Mouse (Mus musculus): ENCODE results near the gene Ror2.
"Not testable (repeated sequence)": the region's sequence is repeated elsewhere in the genome, so short reads cannot be mapped to it uniquely, and the experiment has no call there.

Ror2 gene

DNA sequence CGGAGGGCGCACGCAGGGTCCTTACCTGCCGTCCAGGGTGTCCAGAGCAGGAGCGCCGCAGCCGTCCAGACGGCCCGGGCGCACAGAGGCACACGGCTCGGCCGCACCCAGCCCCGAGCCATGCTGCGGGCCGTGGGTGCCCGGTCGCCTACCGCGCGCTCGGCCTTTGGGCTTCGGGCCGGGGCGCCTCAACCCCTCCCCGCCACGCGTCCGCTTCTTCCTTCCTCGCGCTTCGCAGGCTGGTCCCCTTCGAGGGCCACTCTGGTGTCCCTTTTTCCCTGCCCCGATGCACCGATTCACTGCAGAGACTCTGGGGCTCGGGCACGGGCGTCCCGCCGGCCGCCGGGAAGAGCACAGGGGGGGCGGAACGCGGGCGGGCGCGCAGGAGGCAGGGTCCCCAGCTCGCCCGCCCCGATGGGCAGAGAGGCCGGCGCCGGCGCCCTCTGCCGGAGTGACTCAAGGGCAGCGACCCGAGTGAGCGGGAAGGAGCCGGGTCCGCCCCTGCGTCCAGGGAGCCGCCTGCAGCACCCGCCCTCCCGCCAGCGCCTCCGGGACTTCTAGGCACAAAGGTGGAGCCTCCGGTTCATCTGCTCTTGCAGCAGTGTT lies at the start of gene Ror2:
Gene Ror2, minus strand, starts transcription at position 369 of the 606 bp plus-strand sequence.
- peak; percentile 84 for DNase-seq

DNA sequence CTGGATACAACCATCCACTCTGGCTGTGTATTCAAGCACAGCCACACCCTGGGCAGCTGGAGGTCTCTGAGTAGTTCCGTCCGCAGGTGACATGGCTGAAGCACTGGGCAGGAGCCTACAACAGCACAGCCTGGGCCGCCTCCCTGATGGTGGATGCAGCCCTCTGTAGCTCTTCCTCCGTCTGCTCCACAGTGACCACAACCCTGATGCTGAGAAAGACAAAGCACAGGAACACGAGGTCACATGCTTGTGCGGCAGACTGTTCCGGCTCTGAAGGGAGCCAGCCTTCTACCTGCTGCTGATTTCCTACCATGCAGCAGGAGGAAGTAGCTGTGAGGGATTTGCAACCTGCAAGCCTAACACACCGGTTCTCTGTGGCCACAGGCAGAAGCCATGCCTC lies 47.8 kb upstream of the Ror2 start:
- no peak for DNase-seq

DNA sequence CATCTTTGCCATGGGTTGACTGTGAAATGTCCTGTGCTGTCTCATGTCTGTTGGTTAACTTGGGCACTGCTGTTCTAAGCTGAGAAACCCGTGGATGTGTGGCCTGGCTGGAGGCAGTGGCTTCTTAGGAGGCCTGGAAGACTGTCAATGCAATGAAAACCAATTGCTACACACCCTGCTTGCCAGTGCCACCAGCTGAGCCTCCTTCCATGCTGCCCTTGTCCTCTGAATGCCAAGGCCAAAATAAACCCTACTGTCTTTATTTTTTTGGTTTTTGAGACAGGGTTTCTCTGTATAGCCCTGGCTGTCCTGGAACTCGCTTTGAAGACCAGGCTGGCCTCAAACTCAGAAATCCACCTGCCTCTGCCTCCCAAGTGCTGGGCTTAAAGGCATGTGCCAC lies 44.3 kb upstream of the Ror2 start:
- DNase-seq: no peak

DNA sequence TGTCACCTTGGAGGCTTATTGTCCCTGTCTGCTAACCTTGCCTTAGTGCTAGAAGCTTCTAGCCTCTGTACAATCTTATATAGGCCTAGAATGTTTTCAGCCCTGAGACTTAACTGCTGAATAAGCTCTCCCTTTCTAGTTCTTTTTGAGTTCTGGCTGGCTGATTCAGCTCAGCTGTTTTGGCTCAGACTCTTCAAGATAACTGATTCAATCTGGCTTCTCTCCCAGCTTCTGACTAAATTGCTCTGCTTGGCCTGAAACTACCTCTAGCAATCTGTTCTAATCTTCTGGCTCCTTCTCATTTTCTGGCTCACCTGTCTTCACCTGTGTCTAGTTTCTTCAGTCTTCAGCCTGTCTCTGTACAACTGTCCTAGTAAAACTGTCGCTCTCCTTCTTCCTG lies 39.6 kb upstream of the Ror2 start:
- no peak for DNase-seq

DNA sequence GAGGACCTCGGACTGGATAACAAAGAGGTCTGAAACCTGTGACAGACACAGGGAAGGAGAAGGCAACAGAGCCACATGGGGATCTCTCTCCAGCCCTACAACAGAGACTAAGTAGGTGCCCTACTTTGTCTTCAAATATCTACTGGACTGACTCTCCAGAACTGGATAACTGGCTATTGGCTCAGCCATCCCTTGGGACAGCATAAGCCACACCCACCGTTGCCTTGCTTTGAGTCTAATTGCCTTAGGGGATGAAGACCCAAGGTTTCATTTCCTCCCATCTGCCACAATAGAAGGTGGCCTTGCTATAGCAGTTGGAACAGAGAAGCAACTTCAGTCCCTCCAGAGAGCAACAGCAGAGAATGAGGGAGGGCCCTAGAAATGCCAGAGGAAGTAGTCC lies 37.7 kb upstream of the Ror2 start:
- DNase-seq: no peak

GRCm38 (mm10) chr13:53320899-53321298 lies 35.0 kb upstream of the Ror2 start:
- no peak for DNase-seq

DNA sequence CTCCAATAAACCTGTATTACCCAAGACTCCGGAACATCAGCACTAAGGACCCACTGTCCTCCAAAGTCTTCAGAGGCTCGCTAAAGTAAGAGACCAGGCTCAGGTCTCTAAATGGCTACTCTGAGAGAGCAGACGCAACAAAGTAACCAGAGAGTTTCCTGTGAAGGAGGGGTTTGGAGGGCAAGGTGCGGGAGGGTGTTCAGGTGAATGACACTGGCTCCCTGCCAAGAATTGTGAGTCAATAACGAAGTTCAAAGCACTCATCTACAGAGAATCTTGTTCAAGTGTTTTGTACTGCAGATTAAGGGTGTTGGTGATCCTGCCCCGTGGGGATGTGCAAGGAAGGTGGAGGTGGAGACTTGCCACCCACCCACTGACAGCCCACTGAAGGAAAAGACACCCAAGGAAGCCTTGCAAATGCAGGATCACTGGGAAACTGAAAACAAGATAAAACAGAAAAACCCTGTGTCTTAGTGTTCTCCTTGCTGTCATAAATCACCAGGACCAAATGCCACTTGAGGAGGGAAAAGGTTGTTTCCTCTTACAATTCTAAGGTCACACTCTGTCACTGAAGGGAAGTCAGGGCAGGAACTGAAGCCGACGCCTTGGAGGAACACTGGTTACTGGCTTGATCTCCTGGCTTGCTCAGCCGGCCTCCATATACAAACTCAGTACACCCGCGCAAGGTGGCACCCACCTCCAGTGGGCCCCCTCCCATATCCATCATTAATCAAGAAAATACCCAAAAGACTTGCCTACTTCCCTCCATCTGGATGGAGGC lies 30.8 kb upstream of the Ror2 start:
- DNase-seq: no peak

GRCm38 (mm10) chr13:53315757-53316156 lies 29.8 kb upstream of the Ror2 start:
- DNase-seq: not testable (repeated sequence)

DNA sequence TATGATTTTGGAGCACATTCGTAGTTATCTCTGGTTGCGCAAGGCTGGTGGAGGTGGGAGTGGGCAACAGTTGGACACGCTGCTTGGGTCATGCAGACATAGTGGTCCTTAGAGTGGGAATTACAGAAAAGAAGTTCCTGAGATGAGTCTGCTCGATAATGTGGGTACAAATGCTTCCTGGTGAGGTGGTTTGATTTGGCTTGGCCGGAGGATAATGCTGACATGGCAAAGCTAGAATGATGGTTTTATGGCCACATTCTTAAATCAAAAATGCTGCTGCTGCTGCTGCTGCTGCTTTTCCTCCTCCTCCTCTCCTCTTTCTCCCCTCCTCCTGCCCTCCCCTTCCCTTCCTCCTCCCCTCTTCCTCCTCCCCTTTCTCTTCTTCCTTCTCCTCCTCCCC lies 24.5 kb upstream of the Ror2 start:
- no peak for DNase-seq

- DNase-seq: peak; percentile 66
Measured at GRCm38 (mm10) chr13:53309661-53310160, 23.8 kb upstream of the Ror2 start.

DNA sequence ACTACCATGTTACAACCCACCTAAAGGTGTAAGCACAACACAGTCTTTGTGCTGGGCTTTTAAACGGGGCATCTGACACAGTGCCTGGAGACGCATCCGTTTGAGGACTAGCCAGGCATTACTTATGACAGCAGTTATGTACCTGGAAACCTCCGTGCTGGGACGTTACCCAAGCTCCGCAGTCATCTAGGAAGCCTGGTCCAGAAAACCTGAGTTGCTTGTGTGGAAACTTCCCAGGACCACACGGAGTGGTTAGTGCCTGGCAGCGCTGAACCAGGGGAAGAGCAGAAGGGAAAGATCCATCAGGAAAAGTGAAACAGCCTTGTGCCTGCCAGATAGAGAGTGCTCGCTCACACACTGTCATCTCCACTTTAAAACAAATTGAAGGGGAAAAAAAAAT lies 23.2 kb upstream of the Ror2 start:
- peak; percentile 17 for DNase-seq

- no peak for DNase-seq
Measured at GRCm38 (mm10) chr13:53306836-53307235, 20.9 kb upstream of the Ror2 start.

DNA sequence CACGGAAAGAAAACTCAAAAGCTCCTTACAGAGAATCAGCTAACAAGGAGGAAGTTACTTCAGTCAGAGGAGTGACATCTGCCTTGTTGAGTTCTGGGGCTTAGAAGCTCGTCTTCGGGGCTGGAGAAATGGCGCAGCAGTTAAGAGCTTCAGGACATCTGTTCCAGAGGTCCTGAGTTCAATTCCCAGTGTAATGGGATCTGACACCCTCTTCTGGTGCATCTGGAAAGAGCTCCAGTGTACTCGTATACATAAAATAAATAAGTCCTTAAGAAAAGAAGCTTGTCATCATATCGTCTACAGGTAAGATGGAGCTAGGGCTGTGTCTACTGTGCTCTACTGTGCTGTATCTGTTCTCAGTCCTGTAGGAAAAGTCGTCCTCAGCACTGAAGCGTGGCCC lies 19.3 kb upstream of the Ror2 start:
- no peak for DNase-seq

DNA sequence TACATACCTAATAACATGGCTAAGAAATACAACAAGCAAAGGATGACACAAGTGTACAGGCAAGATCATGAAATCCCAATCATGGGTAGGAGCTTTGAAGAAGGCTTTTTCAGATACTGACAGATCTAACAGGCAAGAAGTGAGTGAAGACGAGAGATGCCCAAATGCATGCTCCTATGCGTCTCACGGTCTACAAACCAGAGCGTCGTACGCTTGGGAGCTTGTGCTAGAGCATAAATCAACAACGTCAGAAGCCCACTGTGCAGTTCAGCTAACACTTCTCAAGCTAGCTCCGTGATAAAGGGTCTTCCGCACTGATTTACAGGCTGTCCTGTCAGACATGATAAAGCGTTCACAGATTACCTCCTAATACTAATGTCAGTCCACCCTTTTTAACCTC lies 16.8 kb upstream of the Ror2 start:
- no peak for DNase-seq

GRCm38 (mm10) chr13:53293065-53293464 lies 7.1 kb upstream of the Ror2 start:
- DNase-seq: no peak

DNA sequence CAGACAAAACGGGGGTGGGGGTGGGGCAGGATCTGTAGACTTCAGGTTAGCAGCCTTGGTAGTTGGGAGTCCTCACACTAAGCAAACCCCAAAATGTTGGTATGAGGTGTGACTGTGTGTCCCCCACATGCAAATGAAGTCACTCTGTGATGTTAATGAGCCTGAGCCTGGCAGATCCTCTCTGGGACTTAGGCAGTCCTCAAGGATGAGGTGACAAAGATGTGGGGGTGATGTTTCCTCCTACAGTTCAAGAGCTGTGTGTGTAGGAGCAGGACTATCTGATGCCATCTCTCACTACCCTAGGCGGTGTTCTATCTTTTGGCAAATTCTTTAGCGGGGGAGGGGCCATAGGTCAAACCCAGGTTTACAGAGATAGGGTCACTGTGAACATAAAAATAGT lies 6.3 kb upstream of the Ror2 start:
- no peak for DNase-seq

- peak; percentile 57 for DNase-seq
Measured at GRCm38 (mm10) chr13:53285261-53285755, 616 bp downstream of the Ror2 start.

DNA sequence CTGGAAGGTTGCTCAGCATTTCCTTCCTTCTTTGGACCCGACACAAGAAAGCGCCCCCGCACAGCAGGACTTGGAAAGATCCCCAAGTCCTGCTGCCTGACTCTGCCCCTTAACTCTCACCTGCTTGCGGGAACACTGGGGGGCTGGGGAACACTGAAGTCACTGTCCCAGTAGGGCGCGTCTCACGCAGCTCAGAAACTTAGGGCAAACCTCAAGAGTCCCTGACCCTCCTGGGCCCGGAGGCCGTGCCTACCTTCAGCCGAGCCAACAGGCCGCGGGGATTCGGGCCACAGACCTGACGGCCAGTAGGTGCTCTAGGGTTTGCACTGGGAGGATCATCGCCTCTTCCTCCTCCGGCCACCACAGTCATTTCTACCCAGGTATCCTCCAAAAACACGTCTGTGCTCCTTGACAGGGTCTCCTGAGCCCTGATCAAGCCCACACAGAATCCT lies 1.2 kb downstream of the Ror2 start:
- DNase-seq: no peak

GRCm38 (mm10) chr13:53281604-53282396 lies 4.1 kb downstream of the Ror2 start:
- DNase-seq: peak; percentile 25

DNA sequence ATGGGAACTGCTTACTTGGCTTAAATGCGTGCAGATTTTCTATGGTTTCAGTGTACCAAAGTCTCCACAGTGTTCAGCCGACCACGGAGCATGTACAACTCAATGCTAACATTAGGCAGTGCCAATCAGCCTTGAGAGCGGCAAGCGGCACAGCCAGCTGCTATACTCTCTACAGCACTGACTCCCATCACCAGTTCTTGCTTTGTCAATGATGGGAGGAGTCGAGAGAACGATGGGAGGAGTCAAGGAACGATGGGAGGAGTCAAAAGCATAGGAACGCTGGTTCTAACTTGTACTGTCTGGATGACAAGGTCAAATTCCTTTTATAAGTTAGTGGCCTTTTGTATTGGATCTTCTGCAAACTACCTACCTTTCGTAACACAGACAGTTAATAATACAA lies 7.0 kb downstream of the Ror2 start:
- DNase-seq: no peak

- DNase-seq: no peak
Measured at GRCm38 (mm10) chr13:53276381-53276780, 9.5 kb downstream of the Ror2 start.

GRCm38 (mm10) chr13:53275778-53276177 lies 10.1 kb downstream of the Ror2 start:
- DNase-seq: no peak

DNA sequence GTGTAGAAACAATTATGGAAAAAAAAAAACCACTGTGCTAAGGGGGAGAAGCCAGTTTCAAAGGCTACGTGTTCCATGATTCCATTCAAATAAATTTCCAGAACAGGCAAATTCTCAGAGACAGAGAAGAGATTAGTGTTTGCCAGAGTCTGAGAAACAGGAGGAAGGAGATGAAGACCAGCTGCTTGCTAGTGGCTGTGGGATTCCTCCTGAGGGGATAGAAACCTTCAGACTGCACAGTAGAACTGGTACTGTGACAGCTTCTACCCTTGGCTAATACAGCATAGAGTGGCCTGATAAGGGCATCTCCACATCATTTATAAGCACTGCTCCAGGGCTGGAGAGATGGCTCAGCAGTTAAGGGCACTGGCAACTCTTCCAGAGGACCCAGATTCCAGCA lies 11.2 kb downstream of the Ror2 start:
- DNase-seq: no peak

All from retina, postnatal 1 day (tissue).